ENCODE assay signal across 14 mouse cellular contexts in the genomic region with DNA sequence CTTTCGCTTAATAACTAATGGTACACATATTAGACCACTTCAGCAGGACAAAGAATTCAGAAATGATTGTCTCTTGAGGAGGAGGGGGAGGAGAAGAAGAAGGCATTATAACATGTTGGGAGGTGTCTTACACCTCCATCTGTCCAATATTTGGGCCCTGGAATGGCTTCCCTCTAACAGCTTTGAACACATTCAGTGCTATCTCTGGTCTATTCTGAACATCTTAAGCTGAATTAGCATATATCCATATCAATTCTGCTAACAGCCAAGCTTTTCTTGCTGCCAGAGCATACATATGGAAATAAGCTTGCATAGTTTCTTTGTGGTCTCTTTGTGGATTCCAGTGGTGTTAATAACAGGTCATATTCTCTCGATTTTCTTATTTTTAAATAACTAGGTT.
"Had no signal": no experiment of that assay in that cellular context is flagged by ENCODE, and none has a peak within 500 bp of the region (broad histone marks: within the 10 kb centered on the region; RNA-seq: fewer than 3 reads in every experiment).

No protein-coding gene starts in this region.

- H3K27me3 ChIP-seq: limb, embryonic 12.5 days; liver, embryonic 13.5 days; lung, embryonic 15.5 days; stomach, embryonic 15.5 days had no signal

- DNase-seq: kidney, adult 8-10 months; kidney, postnatal 25 days; layer of hippocampus, adult 9-11 months; layer of hippocampus, postnatal 36 days; liver; liver, embryonic 13.5 days; liver, postnatal 0 days; right cerebral cortex, postnatal 14 days; thymus, adult 2 months; thymus, postnatal 25 days had no signal

- H3K9me3 ChIP-seq: limb, embryonic 12.5 days; liver, embryonic 13.5 days; lung, embryonic 15.5 days; stomach, embryonic 15.5 days had no signal

- H3K36me3 ChIP-seq: limb, embryonic 12.5 days; liver, embryonic 13.5 days; lung, embryonic 15.5 days; stomach, embryonic 15.5 days had no signal

- H3K4me1 ChIP-seq: limb, embryonic 12.5 days; liver, embryonic 13.5 days; lung, embryonic 15.5 days; stomach, embryonic 15.5 days had no signal

- H3K4me3 ChIP-seq: limb, embryonic 12.5 days; liver, embryonic 13.5 days; lung, embryonic 15.5 days; stomach, embryonic 15.5 days had no signal

- ATAC-seq: intestine, postnatal 0 days; liver, postnatal 0 days had no signal

- H3K27ac ChIP-seq: limb, embryonic 12.5 days; liver, embryonic 13.5 days; lung, embryonic 15.5 days; stomach, embryonic 15.5 days had no signal

- H3K4me2 ChIP-seq: limb, embryonic 12.5 days; liver, embryonic 13.5 days; lung, embryonic 15.5 days; stomach, embryonic 15.5 days had no signal

- H3K9ac ChIP-seq: limb, embryonic 12.5 days; liver, embryonic 13.5 days; liver, postnatal 0 days; lung, embryonic 15.5 days; stomach, embryonic 15.5 days had no signal
